Mouse (Mus musculus) kidney, adult 2 months (tissue): ENCODE results near the gene Pdzd2. TPM values are rescaled to one million over a fixed set of nuclear protein-coding genes. Genes with fewer than 3 reads are reported as not detected.

ENCODE experiments used
- DNase-seq: peaks from one replicate; pipeline ENCODE4 v3.0.0; 2021
- H3K27ac ChIP-seq: fragments of 200-500 bp; 2 replicates; pipeline ENCODE4 v1.5.1; 2012; ENCODE audit warnings: low read depth, low read length, control low read depth, inconsistent platforms; ENCODE audit not compliant: insufficient read depth
- H3K27me3 ChIP-seq: fragments of 200-500 bp; replicated peaks from 2 replicates; pipeline ENCODE4 v1.6.1; 2012; ENCODE audit warnings: mild to moderate bottlenecking, moderate library complexity, low read length, inconsistent platforms; ENCODE audit not compliant: control insufficient read depth, insufficient read depth
- H3K36me3 ChIP-seq: fragments of 200-500 bp; 2 replicates; pipeline ENCODE4 v1.6.1; 2012; ENCODE audit warnings: mild to moderate bottlenecking, moderate library complexity, low read length, inconsistent platforms; ENCODE audit not compliant: control insufficient read depth, insufficient read depth
- H3K4me1 ChIP-seq: fragments of 200-500 bp; 2 replicates; pipeline ENCODE4 v1.6.1; 2011; ENCODE audit warnings: low read length; ENCODE audit not compliant: control insufficient read depth, insufficient read depth
- H3K4me3 ChIP-seq: fragments of 200-500 bp; 2 replicates; pipeline ENCODE4 v1.5.1; 2011; ENCODE audit warnings: mild to moderate bottlenecking, low read depth, low read length, control low read depth; ENCODE audit not compliant: insufficient read depth
- CTCF ChIP-seq: fragments of 200-500 bp; conservative IDR thresholded peaks from 2 replicates; pipeline ENCODE4 v1.5.1; 2011; ENCODE audit warnings: low read depth, mild to moderate bottlenecking, control low read depth, low read length, moderate library complexity, mixed read lengths; ENCODE audit not compliant: insufficient read depth, insufficient read length
- POLR2A ChIP-seq: fragments of 200-500 bp; IDR thresholded peaks from one replicate; pipeline ENCODE4 v1.6.1; 2011; ENCODE audit warnings: low read depth, low read length, control low read depth
- WGBS: fragments of 180-500 bp; shearing (Covaris S2); methylation state at CpG from one replicate; pipeline ENCODE4 v1.1.7; 2018; 5-methylcytosine and 5-hydroxymethylcytosine counted together
- polyA plus RNA-seq: library from polyadenylated mRNA; depleted of rRNA; stranded (reverse); fragments of >200 nt; gene quantifications from 2 replicates; pipeline ENCODE4 v1.2.3, GENCODE M21; 2012

Pdzd2 gene
- polyA plus RNA-seq, 1 experiment: 16.5 TPM

DNA sequence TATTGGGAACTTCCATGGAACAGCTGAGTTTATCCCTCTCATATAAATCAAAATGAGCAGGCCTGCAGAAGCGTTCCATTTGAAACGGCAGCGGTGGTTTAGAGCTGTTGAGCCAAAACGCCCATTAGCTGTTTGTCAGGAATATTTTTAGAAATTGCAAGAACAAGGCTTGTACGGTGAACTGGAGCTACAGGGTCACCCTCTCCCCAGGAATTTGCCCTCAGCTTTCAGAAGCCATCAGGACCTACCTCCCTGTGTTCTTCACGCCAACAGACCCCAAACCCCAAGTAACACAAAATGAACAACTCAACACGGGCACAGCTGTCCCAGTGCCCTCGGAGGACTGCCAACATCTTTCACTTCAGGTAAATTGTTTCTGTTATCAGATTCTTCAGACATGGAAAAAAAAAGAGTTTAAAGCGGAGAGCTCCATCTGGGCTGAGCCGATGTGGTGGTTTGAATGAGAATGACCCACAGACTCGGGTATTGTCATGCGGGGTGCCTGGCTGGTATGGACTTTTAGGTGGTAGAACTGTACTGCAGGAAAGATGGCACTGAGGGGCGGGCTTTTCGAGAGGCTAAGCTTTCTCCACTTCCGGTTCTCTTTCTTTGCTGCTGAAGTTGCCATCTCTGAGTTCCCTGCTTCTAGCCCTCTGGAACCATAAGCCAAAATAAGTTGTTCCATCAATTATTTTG is 87.2 kb downstream of the Pdzd2 start:
- Histone ChIP-seq H3K27ac (no peak overlapping the region), H3K27me3 (no peaks in the 10 kb centered on the region), H3K4me1 (peaks cover 9% of the 10 kb centered on the region; the same call in 1 of the 2 replicates), H3K36me3 (no peaks in the 10 kb centered on the region), H3K4me3 (no peak overlapping the region)
- no peak for TF ChIP-seq POLR2A
- TF ChIP-seq CTCF: no peak
- WGBS: 57% methylated on average over 15 of the region's 15 CpGs
- DNase-seq: peak; percentile 31

DNA sequence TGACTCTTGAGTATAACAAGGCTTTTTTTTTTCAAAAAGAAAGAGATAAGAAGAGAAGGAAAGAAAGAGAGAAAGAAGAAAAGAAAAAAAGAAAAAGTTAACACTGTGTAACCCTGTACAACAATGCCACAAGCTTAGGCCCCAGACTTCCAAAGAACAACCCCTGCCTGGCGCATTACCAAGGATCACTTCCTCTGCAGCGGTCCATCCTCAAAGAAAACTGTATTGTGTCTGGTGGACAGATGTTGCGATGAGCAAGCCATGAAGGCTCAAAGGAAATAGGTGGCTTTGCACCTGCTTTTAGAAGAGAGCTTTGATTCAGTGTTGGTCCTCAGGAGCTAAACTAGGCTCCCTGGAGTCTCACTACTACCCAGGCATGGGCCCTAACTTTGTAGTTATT is 89.5 kb downstream of the Pdzd2 start:
- H3K27me3 ChIP-seq: no peaks in the 10 kb centered on the region
- DNase-seq: peak; percentile 39
- H3K4me3 ChIP-seq: no peak overlapping the region
- 65% methylated on average over 3 of the region's 3 CpGs for WGBS
- peaks cover 9% of the 10 kb centered on the region; the same call in 1 of the 2 replicates for H3K4me1 ChIP-seq
- H3K27ac ChIP-seq: no peak overlapping the region
- no peak for TF ChIP-seq POLR2A
- no peaks in the 10 kb centered on the region for H3K36me3 ChIP-seq

DNA sequence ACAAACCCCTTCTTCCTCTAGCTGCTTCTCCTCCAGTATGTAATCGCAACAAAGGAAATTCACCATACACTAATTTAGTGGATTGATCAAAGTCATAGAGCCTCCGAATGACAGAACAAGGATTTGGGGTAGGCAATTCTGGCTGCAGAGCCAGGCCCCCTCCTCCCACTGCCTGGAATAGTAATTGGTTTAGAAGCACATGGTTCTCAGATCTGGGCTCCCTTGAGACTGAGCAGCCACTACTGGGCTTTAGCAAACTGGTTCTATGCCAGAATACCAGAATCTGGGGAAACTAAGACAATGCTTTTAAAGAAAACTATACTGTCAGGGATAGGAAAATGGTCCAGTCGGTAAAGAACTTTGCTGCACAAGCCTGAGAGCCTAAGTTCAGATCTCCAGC is 90.0 kb downstream of the Pdzd2 start:
- 78% methylated on average over 3 of the region's 3 CpGs for WGBS
- TF ChIP-seq CTCF: no peak
- TF ChIP-seq POLR2A: no peak
- H3K27ac ChIP-seq: no peak overlapping the region

DNA sequence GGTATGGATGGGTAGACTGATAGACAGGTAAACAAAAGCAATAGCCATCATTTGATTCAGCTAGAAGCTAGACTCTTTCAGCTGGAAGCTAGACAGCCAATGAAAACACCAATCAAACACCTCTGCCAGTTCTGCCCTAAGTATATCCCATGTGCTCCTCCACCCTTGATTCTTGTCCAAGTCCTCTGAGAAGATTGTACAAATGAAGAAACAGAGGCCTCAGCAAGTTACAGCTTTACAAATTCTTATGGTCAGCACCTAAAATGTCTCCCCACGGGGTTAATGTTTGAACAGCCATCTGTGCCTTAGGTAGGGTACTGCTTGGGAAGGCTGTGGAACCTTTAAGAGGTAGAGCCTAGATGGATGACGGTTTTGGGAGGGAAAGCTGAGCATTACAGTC is 90.6 kb downstream of the Pdzd2 start:
- H3K4me1 ChIP-seq: peaks cover 9% of the 10 kb centered on the region; the same call in 1 of the 2 replicates
- no peak overlapping the region for H3K4me3 ChIP-seq
- H3K36me3 ChIP-seq: no peaks in the 10 kb centered on the region
- 49% methylated on average over 2 of the region's 2 CpGs for WGBS
- H3K27ac ChIP-seq: no peak overlapping the region
- TF ChIP-seq POLR2A (no peak), CTCF (no peak)
- no peaks in the 10 kb centered on the region for H3K27me3 ChIP-seq
- DNase-seq: peak; percentile 79

More for the DNA sequence above, 90.0 kb downstream of the Pdzd2 start:
- peaks cover 9% of the 10 kb centered on the region; the same call in 1 of the 2 replicates for H3K4me1 ChIP-seq
- no peaks in the 10 kb centered on the region for H3K27me3 ChIP-seq
- no peaks in the 10 kb centered on the region for H3K36me3 ChIP-seq
- H3K4me3 ChIP-seq: no peak overlapping the region
- DNase-seq: no peak

DNA sequence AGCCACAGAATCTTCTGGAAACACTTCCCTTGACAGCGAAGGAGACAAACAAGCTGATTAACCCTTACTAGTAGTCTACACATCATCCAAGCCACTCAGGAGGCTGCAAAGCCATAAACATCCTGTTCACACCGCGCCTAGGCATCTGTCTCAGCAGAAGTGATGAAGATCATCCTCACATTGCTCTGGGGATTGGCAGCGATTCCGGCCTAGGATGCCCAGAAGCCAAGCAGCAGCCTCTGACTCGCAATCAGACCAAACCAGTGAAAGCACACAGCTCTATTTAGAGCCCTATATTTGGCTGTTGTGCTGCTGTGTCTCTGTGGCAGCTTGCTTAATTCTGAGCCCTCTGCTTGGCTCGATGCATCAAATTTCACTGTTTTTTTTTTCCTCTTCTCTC is 99.0 kb downstream of the Pdzd2 start:
- no peak overlapping the region for H3K27ac ChIP-seq
- H3K4me3 ChIP-seq: no peak overlapping the region
- H3K36me3 ChIP-seq: no peaks in the 10 kb centered on the region
- DNase-seq: no peak
- TF ChIP-seq CTCF (no peak), POLR2A (no peak)
- H3K27me3 ChIP-seq: no peaks in the 10 kb centered on the region
- H3K4me1 ChIP-seq: no peaks in the 10 kb centered on the region
- 70% methylated on average over 7 of the region's 7 CpGs for WGBS

DNA sequence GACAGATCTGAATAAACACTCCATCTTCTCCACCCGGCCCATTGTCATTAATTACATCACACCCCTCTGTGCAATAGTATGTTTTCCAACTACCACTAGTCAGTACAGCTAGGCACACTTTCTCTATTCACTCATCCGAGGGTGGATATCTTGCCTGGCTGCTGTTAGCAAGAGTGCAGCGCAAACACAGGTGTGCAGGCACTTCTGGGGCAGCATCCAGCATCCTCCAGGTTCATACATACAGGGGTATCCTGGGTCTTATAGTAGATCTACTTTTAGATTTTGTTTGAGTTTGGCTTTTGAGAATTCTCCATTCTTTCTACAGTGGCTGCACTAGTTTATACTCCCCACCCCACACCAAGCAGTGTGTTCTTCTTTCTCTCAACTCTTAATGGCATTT is 99.9 kb downstream of the Pdzd2 start:
- H3K4me1 ChIP-seq: no peaks in the 10 kb centered on the region
- 84% methylated on average over 3 of the region's 3 CpGs for WGBS
- H3K27me3 ChIP-seq: no peaks in the 10 kb centered on the region

DNA sequence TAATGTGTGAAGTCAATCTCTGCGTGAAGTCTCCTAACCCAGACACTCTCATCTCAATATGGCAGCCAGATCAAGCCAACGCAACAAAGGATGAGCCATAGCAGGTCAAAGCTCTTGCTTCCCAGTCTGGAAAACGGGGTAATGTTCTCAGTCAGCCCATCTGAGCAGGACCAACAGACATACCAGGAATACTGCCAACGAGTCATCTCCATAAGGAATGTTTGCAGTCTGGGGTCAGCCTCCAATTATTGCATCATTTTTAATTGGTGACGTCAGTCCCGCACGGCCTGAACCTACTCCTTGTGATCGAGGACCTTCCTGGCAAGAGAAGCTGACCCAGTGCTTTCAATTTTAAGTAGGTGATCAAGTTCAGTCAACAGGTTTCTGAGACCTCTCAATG is 100.5 kb downstream of the Pdzd2 start:
- 89% methylated on average over 8 of the region's 8 CpGs for WGBS
- Histone ChIP-seq H3K4me3 (no peak overlapping the region), H3K27ac (no peak overlapping the region), H3K36me3 (no peaks in the 10 kb centered on the region), H3K4me1 (no peaks in the 10 kb centered on the region), H3K27me3 (no peaks in the 10 kb centered on the region)
- DNase-seq: no peak
- TF ChIP-seq CTCF (no peak), POLR2A (no peak)

More for the DNA sequence above, 99.9 kb downstream of the Pdzd2 start:
- Histone ChIP-seq H3K4me3 (no peak overlapping the region), H3K27ac (no peak overlapping the region), H3K36me3 (no peaks in the 10 kb centered on the region)
- TF ChIP-seq POLR2A (no peak), CTCF (no peak)
- no peak for DNase-seq
